Mouse (Mus musculus) embryonic facial prominence, embryonic 14.5 days (tissue): ENCODE results near the gene Chd5. TPM values are rescaled to one million over a fixed set of nuclear protein-coding genes. Genes with fewer than 3 reads are reported as not detected.

Experiments used
- ATAC-seq: fragments of 200-750 bp; cut with Nextera tagmentation; 2 replicates; pipeline ENCODE4 v1.8.0; 2017; ENCODE audit warnings: low read depth, moderate number of reproducible peaks, moderate TSS enrichment
- DNase-seq: peaks from one replicate; pipeline ENCODE4 v3.0.0-alpha.2; 2015; ENCODE audit warnings: low spot score
- H3K27ac ChIP-seq: fragments of 300-500 bp; sonication (generic); replicated peaks from 2 replicates; pipeline ENCODE4 v1.5.1; 2014; ENCODE audit warnings: low read depth, mild to moderate bottlenecking, low read length, moderate library complexity
- H3K27me3 ChIP-seq: fragments of 300-500 bp; sonication (generic); replicated peaks from 2 replicates; pipeline ENCODE4 v1.6.1; 2014; ENCODE audit warnings: low read length; ENCODE audit not compliant: control insufficient read depth, insufficient read depth
- H3K36me3 ChIP-seq: fragments of 300-500 bp; sonication (generic); 2 replicates; pipeline ENCODE4 v1.6.1; 2014; ENCODE audit warnings: low read length, mixed read lengths; ENCODE audit not compliant: control insufficient read depth, insufficient read depth
- H3K4me1 ChIP-seq: fragments of 300-500 bp; sonication (generic); 2 replicates; pipeline ENCODE4 v1.6.1; 2014; ENCODE audit warnings: antibody characterized with exemption, low read length; ENCODE audit not compliant: control insufficient read depth, insufficient read depth
- H3K4me2 ChIP-seq: fragments of 300-500 bp; sonication (generic); 2 replicates; pipeline ENCODE4 v1.6.1; 2014; ENCODE audit warnings: low read depth, mild to moderate bottlenecking, low read length, moderate library complexity, mixed read lengths
- H3K4me3 ChIP-seq: fragments of 300-500 bp; sonication (generic); 2 replicates; pipeline ENCODE4 v1.5.1; 2014; ENCODE audit warnings: low read depth, mild to moderate bottlenecking, low read length
- H3K9ac ChIP-seq: fragments of 300-500 bp; sonication (generic); 2 replicates; pipeline ENCODE4 v1.6.1; 2014; ENCODE audit warnings: low read depth, mild to moderate bottlenecking, low read length, moderate library complexity, mixed read lengths
- H3K9me3 ChIP-seq: fragments of 300-500 bp; sonication (generic); 2 replicates; pipeline ENCODE4 v1.6.1; 2016; ENCODE audit warnings: low read length; ENCODE audit not compliant: control insufficient read depth
- WGBS: fragments of 180-500 bp; shearing (Covaris S2); extraction: QIAGEN DNeasy Blood & Tissue Kit; methylation state at CpG from one replicate; pipeline ENCODE4 v1.1.7; 2014; 5-methylcytosine and 5-hydroxymethylcytosine counted together
- polyA plus RNA-seq: library from polyadenylated mRNA; unstranded; fragments of >200 nt; fragmentation: Nextera tagmentation; extraction: Ambion mirVana; gene quantifications from 2 replicates; pipeline ENCODE4 v1.2.1, GENCODE M21; 2014

Chd5 gene
- polyA plus RNA-seq, 1 experiment from 2014 or later = 1.4 TPM

- under 1% methylated on average over 65 of the region's 119 CpGs for WGBS
- peak; percentile 98 for DNase-seq
- Histone ChIP-seq H3K4me3 (peak within 1 kb of the TSS; percentile 86), H3K9me3 (no peaks in the 10 kb centered on the region), H3K27ac (peak within 1 kb of the TSS; percentile 62; the same call in 1 of the 2 replicates), H3K36me3 (peaks cover 22% of the 10 kb centered on the region; the same call in 1 of the 2 replicates), H3K9ac (peak within 1 kb of the TSS; percentile 97), H3K4me1 (peaks cover 10% of the 10 kb centered on the region), H3K4me2 (peak within 1 kb of the TSS; percentile 78), H3K27me3 (peaks cover 19% of the 10 kb centered on the region)
- ATAC-seq = peak; percentile 97
These were observed 41.3 kb upstream of the Chd5 start, which contains the start of gene Icmt for GRCm38 (mm10) chr4:152296874-152297861. Icmt (plus strand) TSS chr4:152297227.

GRCm38 (mm10) chr4:152298836-152299235 is 39.6 kb upstream of the Chd5 start:
- WGBS = 81% methylated on average over 14 of the region's 14 CpGs
- H3K4me3 ChIP-seq = peak overlapping the region; percentile 86; the same call in 1 of the 2 replicates

GRCm38 (mm10) chr4:152300375-152300774 is 38.1 kb upstream of the Chd5 start:
- ATAC-seq (no peak), DNase-seq (no peak)
- WGBS = 87% methylated on average over 8 of the region's 8 CpGs
- Histone ChIP-seq H3K4me3 (no peak overlapping the region), H3K4me2 (no peak overlapping the region), H3K27ac (no peak overlapping the region), H3K27me3 (no peaks in the 10 kb centered on the region), H3K36me3 (peaks cover 44% of the 10 kb centered on the region), H3K9ac (no peak overlapping the region), H3K4me1 (peaks cover 10% of the 10 kb centered on the region), H3K9me3 (no peaks in the 10 kb centered on the region)

More at GRCm38 (mm10) chr4:152298836-152299235, 39.6 kb upstream of the Chd5 start:
- Histone ChIP-seq H3K4me1 (peaks cover 10% of the 10 kb centered on the region), H3K9ac (peak overlapping the region; percentile 97), H3K27me3 (peaks cover 3% of the 10 kb centered on the region; the same call in 1 of the 2 replicates), H3K27ac (no peak overlapping the region), H3K4me2 (peak overlapping the region; percentile 78; the same call in 1 of the 2 replicates), H3K36me3 (peaks cover 37% of the 10 kb centered on the region), H3K9me3 (no peaks in the 10 kb centered on the region)
- DNase-seq (no peak), ATAC-seq (no peak)

DNA sequence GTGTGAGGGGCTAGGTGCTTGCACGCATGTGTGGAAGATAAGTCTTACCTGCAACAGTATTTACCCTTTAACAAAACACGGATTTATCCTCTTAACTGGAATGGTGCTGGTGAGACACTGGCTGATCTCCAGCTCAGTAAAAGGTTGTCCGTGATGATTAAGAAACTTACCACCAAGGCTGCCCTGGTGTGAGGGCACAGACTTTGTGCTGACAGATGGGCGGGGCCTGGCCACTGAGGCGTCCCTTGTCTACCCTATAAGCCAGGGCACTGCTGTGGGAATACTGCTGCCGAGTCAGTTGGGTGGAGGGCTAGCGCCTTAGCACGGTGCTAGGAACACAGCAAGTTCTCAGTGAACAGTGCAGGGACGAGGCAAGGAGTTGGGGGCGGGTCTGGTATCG is 36.4 kb upstream of the Chd5 start:
- no peak overlapping the region for H3K4me3 ChIP-seq
- H3K27me3 ChIP-seq = no peaks in the 10 kb centered on the region
- ATAC-seq = no peak
- DNase-seq = no peak
- H3K9ac ChIP-seq = no peak overlapping the region
- no peaks in the 10 kb centered on the region for H3K9me3 ChIP-seq
- 76% methylated on average over 11 of the region's 11 CpGs for WGBS
- peaks cover 7% of the 10 kb centered on the region for H3K4me1 ChIP-seq
- H3K4me2 ChIP-seq = no peak overlapping the region
- no peak overlapping the region for H3K27ac ChIP-seq
- H3K36me3 ChIP-seq = peaks cover 44% of the 10 kb centered on the region

GRCm38 (mm10) chr4:152303172-152303571 is 35.3 kb upstream of the Chd5 start:
- H3K36me3 ChIP-seq = peaks cover 44% of the 10 kb centered on the region
- no peak overlapping the region for H3K9ac ChIP-seq
- no peak overlapping the region for H3K4me2 ChIP-seq
- 88% methylated on average over 10 of the region's 10 CpGs for WGBS
- no peaks in the 10 kb centered on the region for H3K27me3 ChIP-seq
- no peak overlapping the region for H3K27ac ChIP-seq
- H3K4me3 ChIP-seq = no peak overlapping the region
- peaks cover 3% of the 10 kb centered on the region for H3K4me1 ChIP-seq
- no peak for DNase-seq
- H3K9me3 ChIP-seq = no peaks in the 10 kb centered on the region
- no peak for ATAC-seq

DNA sequence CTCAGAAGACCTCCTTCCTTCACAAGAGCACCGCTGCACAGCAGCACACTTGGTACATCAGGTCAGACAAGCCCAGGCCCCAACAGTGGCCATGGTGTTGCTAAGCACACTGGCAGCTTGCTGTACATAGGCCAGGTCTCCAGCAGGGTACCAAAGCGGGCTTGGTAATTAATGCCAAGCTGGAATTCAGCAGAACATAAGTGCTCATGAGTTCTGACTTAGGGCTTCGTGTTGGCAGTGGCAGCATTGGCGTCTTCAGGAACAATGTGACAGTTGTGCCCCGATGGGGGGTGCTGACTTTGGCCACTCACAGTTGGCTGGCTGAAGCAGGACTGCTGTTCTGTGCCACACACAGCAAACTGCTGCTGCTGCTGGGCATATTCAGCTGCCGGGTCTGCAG is 33.8 kb upstream of the Chd5 start:
- Histone ChIP-seq H3K36me3 (peaks cover 43% of the 10 kb centered on the region), H3K4me3 (no peak overlapping the region), H3K4me1 (no peaks in the 10 kb centered on the region), H3K9ac (no peak overlapping the region), H3K9me3 (no peaks in the 10 kb centered on the region), H3K4me2 (no peak overlapping the region), H3K27ac (no peak overlapping the region), H3K27me3 (no peaks in the 10 kb centered on the region)
- 96% methylated on average over 6 of the region's 6 CpGs for WGBS
- ATAC-seq (no peak), DNase-seq (no peak)

DNA sequence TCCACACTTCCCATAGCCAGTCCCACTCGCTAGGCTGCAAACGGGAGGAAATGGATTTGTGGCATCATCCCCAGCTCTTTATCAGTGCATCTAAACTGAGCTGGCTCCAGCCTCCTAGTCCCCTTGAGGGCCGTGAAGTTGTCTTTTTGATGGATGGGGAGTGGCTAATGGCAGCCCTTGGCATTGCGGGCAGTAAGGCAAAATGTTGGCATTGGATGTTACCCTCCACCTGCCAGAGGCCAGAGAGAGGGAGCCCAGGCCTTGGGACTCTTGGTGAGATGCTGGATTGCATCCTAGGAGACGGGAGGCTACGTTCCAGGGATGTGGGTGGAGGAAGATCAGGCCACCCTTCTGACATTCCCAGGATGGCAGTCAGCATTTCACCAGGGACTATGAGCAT is 32.5 kb upstream of the Chd5 start:
- no peak overlapping the region for H3K9ac ChIP-seq
- 86% methylated on average over 6 of the region's 6 CpGs for WGBS
- DNase-seq = no peak
- no peak overlapping the region for H3K4me3 ChIP-seq
- no peak for ATAC-seq
- peaks cover 32% of the 10 kb centered on the region for H3K36me3 ChIP-seq
- H3K4me1 ChIP-seq = no peaks in the 10 kb centered on the region
- H3K27me3 ChIP-seq = peaks cover 3% of the 10 kb centered on the region
- no peak overlapping the region for H3K4me2 ChIP-seq
- no peak overlapping the region for H3K27ac ChIP-seq
- H3K9me3 ChIP-seq = no peaks in the 10 kb centered on the region

GRCm38 (mm10) chr4:152307542-152307941 is 30.9 kb upstream of the Chd5 start:
- H3K9me3 ChIP-seq = no peaks in the 10 kb centered on the region
- H3K4me2 ChIP-seq = no peak overlapping the region
- H3K27ac ChIP-seq = no peak overlapping the region
- peaks cover 4% of the 10 kb centered on the region; the same call in 1 of the 2 replicates for H3K4me1 ChIP-seq
- H3K27me3 ChIP-seq = peaks cover 19% of the 10 kb centered on the region
- DNase-seq (no peak), ATAC-seq (no peak)
- WGBS = 73% methylated on average over 9 of the region's 9 CpGs
- H3K36me3 ChIP-seq = peaks cover 20% of the 10 kb centered on the region
- no peak overlapping the region for H3K4me3 ChIP-seq
- H3K9ac ChIP-seq = no peak overlapping the region
